Comparison of ENCODE assay signal across 12 mouse cellular contexts in the genomic region with DNA sequence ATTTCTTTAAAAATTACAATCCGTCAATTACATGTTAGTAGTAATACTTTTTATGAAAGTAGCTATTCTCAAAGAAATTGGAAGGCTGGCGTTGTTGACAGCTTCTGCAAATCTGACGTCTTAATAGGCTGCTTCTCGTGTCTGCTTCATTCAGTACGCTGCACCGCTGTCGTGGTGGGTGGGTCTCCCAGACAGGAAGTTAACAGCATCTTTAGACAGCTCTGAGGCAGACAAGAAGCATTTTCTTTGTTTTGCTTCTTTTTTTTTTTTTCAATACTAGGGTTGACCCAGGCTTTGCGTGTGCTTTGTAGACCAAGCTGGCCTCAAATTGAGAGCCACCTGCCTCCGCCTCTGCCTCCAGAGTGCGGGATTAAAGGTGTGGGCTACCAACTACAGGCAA. TPM values are rescaled to one million over a fixed set of nuclear protein-coding genes. Genes with fewer than 3 reads are reported as not detected.
DNase-seq lines count a peak whose midpoint lies in the region; ATAC-seq lines count a peak whose summit lies in the region.
"Had no signal": no experiment of that assay in that cellular context is flagged by ENCODE, and none has a peak within 500 bp of the region (broad histone marks: within the 10 kb centered on the region; RNA-seq: fewer than 3 reads in every experiment).

No protein-coding gene starts in this region.

- ATAC-seq in hindbrain, embryonic 16.5 days, result no peak
- ATAC-seq: liver, postnatal 0 days had no signal

- H3K27me3 ChIP-seq in hindbrain, embryonic 10.5 days (ENCODE audit: insufficient read depth, poor library complexity, severe bottlenecking), result no peaks in the 10 kb centered on the region
- no peaks in the 10 kb centered on the region for H3K27me3 ChIP-seq in hindbrain, embryonic 16.5 days (replicated peaks; ENCODE audit: control insufficient read depth, insufficient read depth, low read length)

- H3K9ac ChIP-seq in hindbrain, embryonic 16.5 days (ENCODE audit: low read depth, low read length), result no peak overlapping the region
- H3K9ac ChIP-seq: liver, postnatal 0 days had no signal

- DNase-seq in hindbrain, embryonic 10.5 days (ENCODE audit: low spot score), result no peak
- peak; percentile 20 to 29 for DNase-seq in spleen, postnatal 36 days (ENCODE audit: low spot score in 2 of 2)
- DNase-seq in spleen, postnatal 14 days (ENCODE audit: low spot score in 2 of 2), result no peak
- DNase-seq in kidney, postnatal 36 days, result peak; percentile 31 to 42
- DNase-seq in thymus, postnatal 36 days, result peak; percentile 18 to 35
- no peak for DNase-seq in cerebellum, adult 9-10 months
- DNase-seq in embryo, embryonic 10 days (ENCODE audit: low spot score), result no peak
- DNase-seq: cerebellum, adult 11 months; liver, postnatal 0 days had no signal

- H3K36me3 ChIP-seq in hindbrain, embryonic 10.5 days, result peaks cover 46% of the 10 kb centered on the region
- H3K36me3 ChIP-seq in hindbrain, embryonic 16.5 days (ENCODE audit: control insufficient read depth, insufficient read depth, low read length), result no peaks in the 10 kb centered on the region

- peaks cover 76% of the 10 kb centered on the region for H3K4me1 ChIP-seq in hindbrain, embryonic 10.5 days (replicated peaks)
- peaks cover 20% of the 10 kb centered on the region for H3K4me1 ChIP-seq in hindbrain, embryonic 16.5 days (ENCODE audit: control insufficient read depth, insufficient read depth, low read depth, low read length)

- H3K4me2 ChIP-seq in hindbrain, embryonic 16.5 days (ENCODE audit: low read length), result no peak overlapping the region

- 62% methylated on average over 10 of the region's 10 CpGs for WGBS in hindbrain, embryonic 10.5 days
- WGBS in hindbrain, embryonic 16.5 days, result 57% methylated on average over 10 of the region's 10 CpGs

- peak overlapping the region; percentile 64 for H3K27ac ChIP-seq in hindbrain, embryonic 10.5 days
- no peak overlapping the region for H3K27ac ChIP-seq in hindbrain, embryonic 16.5 days (ENCODE audit: low read depth, low read length)

- no peak overlapping the region for H3K4me3 ChIP-seq in hindbrain, embryonic 10.5 days
- no peak overlapping the region for H3K4me3 ChIP-seq in hindbrain, embryonic 16.5 days (ENCODE audit: low read length)

- H3K9me3 ChIP-seq in hindbrain, embryonic 10.5 days, result no peaks in the 10 kb centered on the region
- H3K9me3 ChIP-seq in hindbrain, embryonic 16.5 days (ENCODE audit: control insufficient read depth, low read length), result no peaks in the 10 kb centered on the region

RNA-seq across cellular contexts. Expression of a gene that starts 31.9 kb away (rescaled TPM):
- polyA plus RNA-seq in hindbrain, embryonic 10.5 days (2016; fragmentation: Nextera tagmentation; extraction: Ambion mirVana), result 11.7 and 14.9 TPM in 2 replicates
- 16.3 and 22.1 TPM in 2 replicates for polyA plus RNA-seq in hindbrain, embryonic 16.5 days (2015; fragmentation: Nextera tagmentation; extraction: Ambion mirVana)

RNA-seq across cellular contexts. Expression of a gene that starts 50.0 kb away (rescaled TPM):
- not detected in 2 replicates for polyA plus RNA-seq in hindbrain, embryonic 10.5 days (2016; fragmentation: Nextera tagmentation; extraction: Ambion mirVana)
- polyA plus RNA-seq in hindbrain, embryonic 16.5 days (2015; fragmentation: Nextera tagmentation; extraction: Ambion mirVana), result not detected in 2 replicates
- polyA plus RNA-seq: C2C12; heart, embryonic 14.5 days; liver, postnatal 0 days had no signal

Comparison
In these comparisons a context has a peak if more than half of its experiments do, and no peak if none do; other contexts are left out.
1. DNase-seq: peak in spleen, postnatal 36 days (2 of 2), kidney, postnatal 36 days (2 of 2) and thymus, postnatal 36 days (2 of 2); none in hindbrain, embryonic 10.5 days (single experiment), spleen, postnatal 14 days (0 of 2), cerebellum, adult 9-10 months (single experiment) and embryo, embryonic 10 days (single experiment).